Mouse (Mus musculus): ENCODE data around the gene Mcu. TPM values are rescaled to one million over a fixed set of nuclear protein-coding genes. Genes with fewer than 3 reads are reported as not detected.
A peak's percentile ranks its signal among the peaks of the same experiment; 100 is the strongest.

Gene Mcu
- polyA plus RNA-seq, 1 experiment from 2014 or later, result 28.3 TPM

DNA sequence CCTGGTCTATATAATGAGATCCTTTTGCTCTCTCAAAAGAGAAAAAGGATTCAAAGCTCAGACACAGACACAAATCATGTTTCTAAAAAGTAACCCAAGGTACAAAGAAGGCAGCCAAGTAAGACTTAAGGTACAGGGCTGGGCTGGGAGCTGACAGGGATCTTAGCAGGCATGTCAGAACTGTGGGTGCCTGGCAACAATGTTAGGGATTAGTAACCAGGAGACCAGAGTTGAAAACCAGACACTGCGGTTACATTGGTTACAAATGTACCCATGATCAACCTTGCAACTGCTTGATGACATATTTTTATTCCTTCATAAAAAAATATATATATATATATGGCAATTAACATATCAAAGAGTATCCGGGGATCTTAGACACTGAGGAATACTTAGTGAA is 19.6 kb upstream of the Mcu start:
- H3K36me3 ChIP-seq, result no peaks in the 10 kb centered on the region
- no peak overlapping the region for H3K4me3 ChIP-seq
- peaks cover 16% of the 10 kb centered on the region; the same call in 1 of the 2 replicates for H3K4me1 ChIP-seq
- DNase-seq (ENCODE audit: low spot score), result no peak
- 94% methylated on average over 2 of the region's 2 CpGs for WGBS
- H3K27ac ChIP-seq, result no peak overlapping the region
- H3K9me3 ChIP-seq (replicated peaks), result no peaks in the 10 kb centered on the region
- H3K27me3 ChIP-seq (ENCODE audit: low read depth, poor library complexity, severe bottlenecking), result no peaks in the 10 kb centered on the region

DNA sequence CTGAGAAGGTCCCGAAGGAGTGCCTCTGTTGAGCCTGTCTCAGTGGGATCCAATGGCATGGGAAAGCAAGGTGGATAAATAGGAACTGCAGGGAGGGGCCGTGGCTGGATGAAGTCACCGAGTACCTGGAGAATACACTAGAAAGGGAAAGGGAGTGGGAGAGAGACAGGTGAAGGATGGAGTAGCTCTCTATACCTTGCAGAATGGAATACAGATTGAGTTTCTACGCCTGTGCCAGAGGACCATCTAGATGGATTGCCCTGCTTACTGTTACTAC is 13.0 kb upstream of the Mcu start:
- DNase-seq (ENCODE audit: low spot score), result no peak
- WGBS, result 83% methylated on average over 4 of the region's 4 CpGs
- Histone ChIP-seq H3K4me3 (no peak overlapping the region), H3K9me3 (replicated peaks) (no peaks in the 10 kb centered on the region), H3K27ac (no peak overlapping the region), H3K27me3 (ENCODE audit: low read depth, poor library complexity, severe bottlenecking) (no peaks in the 10 kb centered on the region), H3K4me1 (no peaks in the 10 kb centered on the region), H3K36me3 (no peaks in the 10 kb centered on the region)

DNA sequence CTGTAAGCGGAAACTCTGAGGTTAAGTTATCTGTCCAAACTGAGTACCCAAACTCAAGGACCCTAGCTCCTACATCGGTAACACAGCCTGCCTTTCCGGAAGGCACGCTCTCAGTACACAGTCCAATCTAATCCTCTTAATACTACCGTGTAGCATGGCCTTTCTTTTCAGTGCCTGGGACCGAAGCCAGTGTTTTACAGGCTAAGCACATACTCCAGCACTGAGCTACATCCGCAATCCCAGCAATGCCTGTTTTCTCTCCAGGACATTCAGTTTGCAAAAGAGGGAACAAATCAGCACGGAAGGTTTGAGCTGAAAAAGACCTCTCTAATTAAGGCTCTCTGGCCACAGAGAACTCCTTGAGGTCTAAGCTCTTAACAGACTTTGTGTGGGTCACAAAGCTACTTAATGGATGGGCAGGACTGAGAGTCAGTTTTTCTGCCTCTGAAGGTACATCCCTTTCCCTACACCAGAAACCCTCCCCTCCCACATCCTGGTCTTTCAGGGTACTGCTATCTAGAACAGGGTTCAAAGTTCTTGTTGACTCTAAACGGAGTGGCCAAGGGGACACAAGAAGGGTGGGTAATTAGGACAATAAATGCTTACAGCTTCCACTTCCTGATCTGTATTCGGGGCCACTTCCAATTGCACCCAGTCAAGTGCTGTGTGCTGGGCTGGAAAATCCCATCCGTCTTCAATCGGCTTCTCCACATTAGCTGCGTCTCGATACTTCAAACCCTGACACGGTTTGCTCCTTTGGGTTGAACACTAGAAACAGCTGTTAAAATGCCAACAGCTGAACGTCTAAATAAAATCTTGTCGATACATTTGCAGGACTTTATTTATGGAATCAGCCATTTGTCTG is 12.4 kb upstream of the Mcu start:
- no peak for DNase-seq (ENCODE audit: low spot score)
- H3K36me3 ChIP-seq, result no peaks in the 10 kb centered on the region
- H3K4me1 ChIP-seq, result no peaks in the 10 kb centered on the region
- H3K27me3 ChIP-seq (ENCODE audit: low read depth, poor library complexity, severe bottlenecking), result no peaks in the 10 kb centered on the region
- H3K9me3 ChIP-seq (replicated peaks), result no peaks in the 10 kb centered on the region
- no peak overlapping the region for H3K4me3 ChIP-seq
- no peak overlapping the region for H3K27ac ChIP-seq
- 77% methylated on average over 17 of the region's 17 CpGs for WGBS

DNA sequence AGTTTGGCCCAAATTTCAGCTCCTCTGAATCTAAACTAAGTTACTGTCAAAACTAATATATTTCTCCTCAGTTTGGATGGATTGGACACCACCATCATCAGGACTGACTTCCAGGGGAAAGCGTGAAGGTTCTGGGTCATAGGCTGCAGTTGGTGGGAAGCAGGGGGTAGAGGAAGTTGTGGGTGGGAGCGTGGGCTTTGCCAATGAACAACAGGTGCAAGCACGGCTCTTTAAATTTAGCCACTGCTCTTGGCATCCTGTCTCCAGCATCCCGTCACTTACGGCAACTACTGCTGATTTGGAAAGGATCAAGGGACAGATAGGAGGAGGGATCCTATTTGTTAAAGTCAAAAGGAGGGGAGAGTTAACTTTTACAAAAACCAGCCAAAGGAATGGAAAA is 7.0 kb upstream of the Mcu start:
- H3K27ac ChIP-seq, result no peak overlapping the region
- no peaks in the 10 kb centered on the region for H3K27me3 ChIP-seq (ENCODE audit: low read depth, poor library complexity, severe bottlenecking)
- no peak overlapping the region for H3K4me3 ChIP-seq
- DNase-seq (ENCODE audit: low spot score), result no peak
- H3K9me3 ChIP-seq (replicated peaks), result no peaks in the 10 kb centered on the region
- no peaks in the 10 kb centered on the region for H3K36me3 ChIP-seq
- no peaks in the 10 kb centered on the region for H3K4me1 ChIP-seq
- WGBS, result 74% methylated on average over 5 of the region's 5 CpGs

GRCm38 (mm10) chr10:59621355-59621754 is 4.9 kb upstream of the Mcu start:
- Histone ChIP-seq H3K36me3 (no peaks in the 10 kb centered on the region), H3K9me3 (replicated peaks) (no peaks in the 10 kb centered on the region), H3K27ac (no peak overlapping the region), H3K4me1 (peaks cover 4% of the 10 kb centered on the region), H3K4me3 (no peak overlapping the region), H3K27me3 (ENCODE audit: low read depth, poor library complexity, severe bottlenecking) (no peaks in the 10 kb centered on the region)
- DNase-seq (ENCODE audit: low spot score), result no peak
- WGBS, result 79% methylated on average over 10 of the region's 10 CpGs

GRCm38 (mm10) chr10:59617776-59618175 is 1.3 kb upstream of the Mcu start:
- H3K27me3 ChIP-seq (ENCODE audit: low read depth, poor library complexity, severe bottlenecking), result no peaks in the 10 kb centered on the region
- H3K27ac ChIP-seq, result no peak overlapping the region
- H3K4me3 ChIP-seq, result no peak overlapping the region
- H3K9me3 ChIP-seq (replicated peaks), result no peaks in the 10 kb centered on the region
- peaks cover 26% of the 10 kb centered on the region for H3K4me1 ChIP-seq
- DNase-seq (ENCODE audit: low spot score), result no peak
- 94% methylated on average over 7 of the region's 7 CpGs for whole genome bisulfite sequencing
- no peaks in the 10 kb centered on the region for H3K36me3 ChIP-seq

DNA sequence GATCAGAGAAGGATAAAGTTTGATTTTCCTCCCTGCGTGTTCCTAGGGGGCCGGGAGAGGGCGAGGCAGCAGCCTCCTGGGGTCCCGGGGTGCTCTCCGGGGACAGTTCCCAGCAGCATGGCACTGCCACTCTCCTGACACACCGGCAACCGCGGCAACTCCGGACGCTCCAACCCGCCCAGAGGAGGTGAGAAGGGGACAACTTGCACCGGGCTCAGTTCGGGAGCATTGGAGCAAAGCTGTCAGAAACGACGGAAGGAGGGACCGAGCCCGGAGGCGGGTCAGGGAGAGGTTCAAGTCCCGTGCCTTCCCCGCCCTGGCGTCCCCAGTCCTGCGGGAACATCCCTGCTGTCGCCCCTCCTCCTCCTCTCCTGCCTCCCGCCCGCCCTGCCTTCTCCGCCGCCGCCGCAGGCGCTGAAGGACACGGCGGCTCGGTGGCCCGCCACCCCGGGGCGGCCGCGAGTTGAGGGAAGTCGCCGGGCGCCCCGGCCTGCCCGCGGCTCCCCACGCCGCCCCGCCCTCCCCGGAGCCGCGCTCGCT is 441 bp downstream of the Mcu start, which contains the start of gene Gm10322:
TSS of gene Gm10322 (plus strand) at position 83 of the 540 bp plus-strand sequence.
- Histone ChIP-seq H3K36me3 (no peaks in the 10 kb centered on the region), H3K27ac (peak within 1 kb of the TSS; percentile 94), H3K9me3 (replicated peaks) (no peaks in the 10 kb centered on the region), H3K27me3 (ENCODE audit: low read depth, poor library complexity, severe bottlenecking) (no peaks in the 10 kb centered on the region), H3K4me1 (peaks cover 26% of the 10 kb centered on the region), H3K4me3 (peak within 1 kb of the TSS; percentile 87)
- DNase-seq (ENCODE audit: low spot score), result no peak
- under 1% methylated on average over 37 of the region's 51 CpGs for WGBS

GRCm38 (mm10) chr10:59615411-59615810 is 1.1 kb downstream of the Mcu start:
- Histone ChIP-seq H3K4me1 (peaks cover 26% of the 10 kb centered on the region), H3K27ac (peak overlapping the region; percentile 94; the same call in 1 of the 2 replicates), H3K4me3 (peak overlapping the region; percentile 87), H3K27me3 (ENCODE audit: low read depth, poor library complexity, severe bottlenecking) (no peaks in the 10 kb centered on the region), H3K9me3 (replicated peaks) (no peaks in the 10 kb centered on the region), H3K36me3 (no peaks in the 10 kb centered on the region)
- no peak for DNase-seq (ENCODE audit: low spot score)
- 34% methylated on average over 5 of the region's 5 CpGs for WGBS

DNA sequence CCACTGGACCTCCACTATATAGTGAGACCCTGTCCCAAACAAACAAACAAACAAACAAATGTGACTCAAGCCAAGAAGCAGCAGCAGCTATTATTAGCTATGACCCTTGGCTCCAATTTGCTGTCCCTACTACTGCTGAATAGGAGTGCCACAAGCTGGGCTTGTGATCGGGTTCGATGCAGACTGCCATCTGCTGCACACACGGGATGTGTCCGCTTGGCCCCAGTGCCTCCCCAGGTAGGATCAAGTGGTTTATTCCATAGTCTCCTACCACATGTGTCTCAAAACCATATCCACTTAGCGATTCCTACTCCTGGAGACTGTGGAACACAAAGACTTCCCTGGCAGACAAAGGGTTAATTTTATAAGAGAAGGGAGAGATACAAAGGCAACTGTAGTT is 2.4 kb downstream of the Mcu start:
- Histone ChIP-seq H3K27me3 (ENCODE audit: low read depth, poor library complexity, severe bottlenecking) (no peaks in the 10 kb centered on the region), H3K4me1 (peaks cover 30% of the 10 kb centered on the region), H3K9me3 (replicated peaks) (no peaks in the 10 kb centered on the region), H3K4me3 (no peak overlapping the region), H3K36me3 (no peaks in the 10 kb centered on the region), H3K27ac (no peak overlapping the region)
- no peak for DNase-seq (ENCODE audit: low spot score)
- WGBS, result 92% methylated on average over 5 of the region's 5 CpGs

GRCm38 (mm10) chr10:59613276-59613675 is 3.2 kb downstream of the Mcu start:
- Histone ChIP-seq H3K27ac (no peak overlapping the region), H3K36me3 (no peaks in the 10 kb centered on the region), H3K4me1 (peaks cover 30% of the 10 kb centered on the region), H3K4me3 (no peak overlapping the region), H3K27me3 (ENCODE audit: low read depth, poor library complexity, severe bottlenecking) (no peaks in the 10 kb centered on the region), H3K9me3 (replicated peaks) (no peaks in the 10 kb centered on the region)
- no peak for DNase-seq (ENCODE audit: low spot score)
- 85% methylated on average over 5 of the region's 5 CpGs for WGBS

- no peak for DNase-seq (ENCODE audit: low spot score)
- no peak overlapping the region for H3K4me3 ChIP-seq
- WGBS, result 85% methylated on average over 11 of the region's 11 CpGs
Measured at GRCm38 (mm10) chr10:59604879-59605464, 11.5 kb downstream of the Mcu start.

GRCm38 (mm10) chr10:59603843-59604242 is 12.6 kb downstream of the Mcu start:
- Histone ChIP-seq H3K27me3 (ENCODE audit: low read depth, poor library complexity, severe bottlenecking) (no peaks in the 10 kb centered on the region), H3K4me1 (no peaks in the 10 kb centered on the region), H3K27ac (no peak overlapping the region), H3K4me3 (no peak overlapping the region), H3K9me3 (replicated peaks) (no peaks in the 10 kb centered on the region), H3K36me3 (no peaks in the 10 kb centered on the region)
- no peak for DNase-seq (ENCODE audit: low spot score)
- 60% methylated on average over 5 of the region's 5 CpGs for WGBS

More at GRCm38 (mm10) chr10:59604879-59605464, 11.5 kb downstream of the Mcu start:
- Histone ChIP-seq H3K9me3 (replicated peaks) (no peaks in the 10 kb centered on the region), H3K27ac (no peak overlapping the region), H3K4me1 (peaks cover 4% of the 10 kb centered on the region; the same call in 1 of the 2 replicates), H3K27me3 (ENCODE audit: low read depth, poor library complexity, severe bottlenecking) (no peaks in the 10 kb centered on the region), H3K36me3 (no peaks in the 10 kb centered on the region)

DNA sequence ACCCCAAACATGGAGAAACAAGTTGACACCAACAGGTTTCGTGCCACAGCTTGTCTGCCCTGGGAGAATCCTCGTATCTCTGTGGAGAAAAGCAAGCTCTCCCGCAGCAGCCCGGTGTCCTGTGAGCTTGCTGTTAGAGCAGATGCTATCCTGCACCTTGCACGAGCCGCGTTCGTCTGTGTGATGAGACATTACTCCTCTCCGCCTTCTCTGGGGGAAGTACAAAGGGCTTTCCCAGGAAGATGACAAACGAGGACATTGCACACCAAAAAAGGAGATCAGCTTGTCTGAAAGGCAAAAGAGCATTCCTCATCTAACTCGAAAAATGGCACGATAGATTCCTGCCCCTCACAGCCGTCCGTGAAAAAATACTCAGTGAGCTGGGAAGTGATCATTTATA is 13.6 kb downstream of the Mcu start:
- Histone ChIP-seq H3K36me3 (no peaks in the 10 kb centered on the region), H3K4me1 (no peaks in the 10 kb centered on the region), H3K27ac (no peak overlapping the region), H3K27me3 (ENCODE audit: low read depth, poor library complexity, severe bottlenecking) (no peaks in the 10 kb centered on the region), H3K9me3 (replicated peaks) (no peaks in the 10 kb centered on the region), H3K4me3 (no peak overlapping the region)
- no peak for DNase-seq (ENCODE audit: low spot score)
- 79% methylated on average over 14 of the region's 14 CpGs for WGBS

Measured in limb, embryonic 10.5 days (tissue).